Mouse (Mus musculus) embryo, embryonic 9.5 days (tissue): ENCODE data around the gene Grb14.

Experiments
- DNase-seq: peaks from one replicate; pipeline ENCODE4 v3.0.0-alpha.2; 2017; ENCODE audit errors: extremely low spot score

The Grb14 gene

DNA sequence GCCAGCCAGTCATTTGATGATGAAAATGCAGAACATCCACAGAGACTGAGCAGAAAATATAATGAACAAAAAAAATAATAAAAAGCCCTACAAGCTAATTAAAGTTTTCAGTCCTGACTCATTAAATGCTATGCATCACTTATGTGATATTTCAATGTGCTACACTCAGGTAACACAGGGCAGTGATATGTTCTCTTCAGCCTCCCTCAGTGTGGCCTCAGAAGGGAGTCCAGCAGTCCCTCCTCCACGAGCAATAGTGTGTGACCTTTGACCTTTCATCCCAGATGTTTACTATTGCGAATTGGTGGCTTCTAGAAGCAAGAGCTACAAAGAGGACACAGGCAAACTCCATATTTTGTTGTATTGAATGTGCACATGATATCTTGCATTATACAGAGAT, 146.5 kb downstream of the Grb14 start:
- DNase-seq, result no peak
